Mouse (Mus musculus): ENCODE results near the gene Ldb2. TPM values are rescaled to one million over a fixed set of nuclear protein-coding genes. Genes with fewer than 3 reads are reported as not detected.

The Ldb2 gene
- polyA plus RNA-seq, 1 experiment from 2014 or later, result 45.4 TPM

- Histone ChIP-seq H3K27ac (no peak overlapping the region), H3K27me3 (no peaks in the 10 kb centered on the region), H3K4me2 (replicated peaks) (no peak overlapping the region), H3K4me1 (peaks cover 18% of the 10 kb centered on the region; the same call in 1 of the 2 replicates), H3K9ac (no peak overlapping the region), H3K9me3 (no peaks in the 10 kb centered on the region), H3K4me3 (no peak overlapping the region), H3K36me3 (no peaks in the 10 kb centered on the region)
- no peak for ATAC-seq (ENCODE audit: insufficient number of reproducible peaks, insufficient read depth, low FRiP score, low TSS enrichment)
- 60% methylated on average over 10 of the region's 10 CpGs for WGBS
Measured at GRCm38 (mm10) chr5:44579899-44580459, 219.5 kb downstream of the Ldb2 start.

DNA sequence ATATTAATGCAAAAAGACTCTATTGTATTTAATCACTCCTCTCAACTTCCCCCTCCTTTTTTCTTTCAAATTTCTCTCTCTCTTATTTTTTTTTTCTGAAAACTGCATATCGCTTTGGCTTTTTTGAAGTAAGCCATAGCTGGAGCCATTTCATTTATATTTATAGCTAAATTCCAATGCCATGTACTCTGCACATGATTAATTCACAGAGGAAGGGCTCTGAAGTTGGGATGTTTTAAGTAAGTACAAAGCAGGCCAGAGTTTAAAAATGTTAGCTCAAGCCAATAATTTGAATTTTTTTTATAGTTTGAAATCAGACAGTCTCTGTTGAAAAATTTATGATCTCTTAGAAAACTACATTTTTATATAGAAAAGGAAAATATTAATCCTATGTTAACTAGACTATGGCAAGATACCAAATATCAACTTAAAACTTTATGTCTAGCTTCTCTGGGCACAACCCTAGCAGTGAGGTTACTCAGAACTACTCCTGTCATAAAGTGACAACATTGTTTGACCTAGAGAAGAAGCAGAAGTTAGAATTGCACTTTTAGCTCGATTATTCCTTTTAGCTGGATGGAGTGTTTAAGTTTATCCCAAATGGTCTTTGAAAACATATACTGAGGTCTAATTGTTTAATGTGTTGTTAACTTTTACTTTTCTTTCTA is 222.7 kb downstream of the Ldb2 start:
- H3K9me3 ChIP-seq, result no peaks in the 10 kb centered on the region
- H3K27me3 ChIP-seq, result no peaks in the 10 kb centered on the region
- H3K4me2 ChIP-seq (replicated peaks), result no peak overlapping the region
- H3K4me1 ChIP-seq, result peaks cover 18% of the 10 kb centered on the region; the same call in 1 of the 2 replicates
- WGBS, result 57% methylated on average over 2 of the region's 2 CpGs
- H3K27ac ChIP-seq, result no peak overlapping the region
- no peak for ATAC-seq (ENCODE audit: insufficient number of reproducible peaks, insufficient read depth, low FRiP score, low TSS enrichment)
- H3K9ac ChIP-seq, result no peak overlapping the region
- no peak overlapping the region for H3K4me3 ChIP-seq
- no peaks in the 10 kb centered on the region for H3K36me3 ChIP-seq

- ATAC-seq (ENCODE audit: insufficient number of reproducible peaks, insufficient read depth, low FRiP score, low TSS enrichment), result no peak
- no peak overlapping the region for H3K4me3 ChIP-seq
- no peaks in the 10 kb centered on the region for H3K36me3 ChIP-seq
- H3K4me1 ChIP-seq, result peaks cover 9% of the 10 kb centered on the region; the same call in 1 of the 2 replicates
- H3K9me3 ChIP-seq, result no peaks in the 10 kb centered on the region
- no peaks in the 10 kb centered on the region for H3K27me3 ChIP-seq
- 87% methylated on average over 1 of the region's 1 CpGs for WGBS
- H3K4me2 ChIP-seq (replicated peaks), result no peak overlapping the region
- H3K27ac ChIP-seq, result no peak overlapping the region
- no peak overlapping the region for H3K9ac ChIP-seq
Measured at GRCm38 (mm10) chr5:44574681-44575080, 224.8 kb downstream of the Ldb2 start.

DNA sequence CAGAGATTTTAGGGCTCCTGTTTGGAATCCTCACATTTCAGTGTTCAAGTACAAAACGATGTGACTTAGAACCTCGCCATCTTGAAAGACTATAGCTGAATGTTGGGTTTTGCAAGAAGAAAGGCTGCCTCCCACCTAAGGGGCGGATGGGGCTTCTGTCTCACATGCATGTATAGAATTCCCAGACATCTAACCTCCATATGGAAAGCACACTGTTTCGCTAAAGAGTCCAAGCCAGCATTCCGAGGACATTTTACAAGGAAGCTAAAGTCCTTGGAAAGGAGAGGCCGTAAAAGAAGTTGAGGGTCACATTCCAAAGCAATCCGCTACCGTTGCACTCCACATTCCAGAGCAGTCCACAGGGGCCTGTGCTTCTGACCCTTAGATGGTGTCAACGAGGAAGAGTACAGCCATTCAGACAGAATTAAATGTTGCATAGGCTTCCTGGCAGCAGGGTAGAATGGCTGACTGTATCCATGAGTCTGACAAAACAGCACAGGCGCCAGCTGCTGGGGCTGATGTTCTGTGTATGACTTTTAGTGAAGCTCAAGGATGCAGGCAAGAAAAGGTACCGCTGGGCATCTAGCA is 245.6 kb downstream of the Ldb2 start:
- WGBS, result 59% methylated on average over 11 of the region's 11 CpGs
- no peak overlapping the region for H3K4me2 ChIP-seq (replicated peaks)
- H3K27ac ChIP-seq, result no peak overlapping the region
- H3K4me1 ChIP-seq, result no peaks in the 10 kb centered on the region
- no peak for ATAC-seq (ENCODE audit: insufficient number of reproducible peaks, insufficient read depth, low FRiP score, low TSS enrichment)
- no peak overlapping the region for H3K4me3 ChIP-seq
- H3K9ac ChIP-seq, result no peak overlapping the region
- no peaks in the 10 kb centered on the region for H3K27me3 ChIP-seq
- H3K9me3 ChIP-seq, result 0 out of 2 replicates have a peak, but pooled peaks cover 3% of the 10 kb centered on the region
- H3K36me3 ChIP-seq, result no peaks in the 10 kb centered on the region

DNA sequence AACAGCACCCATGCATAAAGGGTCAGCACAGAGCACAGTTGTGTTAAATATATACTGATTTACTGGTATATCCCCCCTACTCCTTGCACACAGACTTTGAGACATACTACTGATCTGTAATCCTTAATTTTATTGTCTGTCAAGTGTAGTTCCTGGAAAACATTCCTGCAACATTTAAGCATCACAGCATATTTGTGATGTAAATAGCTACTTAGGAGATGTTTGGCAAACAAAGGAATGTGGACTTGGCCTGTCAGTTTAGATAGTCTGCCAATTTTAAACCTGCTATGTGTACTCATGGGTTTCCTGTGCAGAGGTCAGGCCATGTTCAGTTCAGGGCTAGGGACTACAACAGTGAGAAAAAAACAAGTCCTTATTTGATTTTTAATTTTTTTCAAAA is 246.3 kb downstream of the Ldb2 start:
- Histone ChIP-seq H3K9ac (no peak overlapping the region), H3K4me1 (no peaks in the 10 kb centered on the region), H3K4me3 (no peak overlapping the region), H3K36me3 (no peaks in the 10 kb centered on the region), H3K27ac (no peak overlapping the region), H3K9me3 (0 out of 2 replicates have a peak, but pooled peaks cover 3% of the 10 kb centered on the region), H3K4me2 (replicated peaks) (no peak overlapping the region), H3K27me3 (no peaks in the 10 kb centered on the region)
- ATAC-seq (ENCODE audit: insufficient number of reproducible peaks, insufficient read depth, low FRiP score, low TSS enrichment), result no peak

- 78% methylated on average over 8 of the region's 8 CpGs for WGBS
- no peak for ATAC-seq (ENCODE audit: insufficient number of reproducible peaks, insufficient read depth, low FRiP score, low TSS enrichment)
- no peak overlapping the region for H3K27ac ChIP-seq
- H3K4me3 ChIP-seq, result no peak overlapping the region
- H3K27me3 ChIP-seq, result no peaks in the 10 kb centered on the region
- H3K9ac ChIP-seq, result no peak overlapping the region
- H3K4me1 ChIP-seq, result no peaks in the 10 kb centered on the region
- 0 out of 2 replicates have a peak, but pooled peaks cover 3% of the 10 kb centered on the region for H3K9me3 ChIP-seq
- no peak overlapping the region for H3K4me2 ChIP-seq (replicated peaks)
- H3K36me3 ChIP-seq, result no peaks in the 10 kb centered on the region
Measured at GRCm38 (mm10) chr5:44552121-44552520, 247.4 kb downstream of the Ldb2 start.

DNA sequence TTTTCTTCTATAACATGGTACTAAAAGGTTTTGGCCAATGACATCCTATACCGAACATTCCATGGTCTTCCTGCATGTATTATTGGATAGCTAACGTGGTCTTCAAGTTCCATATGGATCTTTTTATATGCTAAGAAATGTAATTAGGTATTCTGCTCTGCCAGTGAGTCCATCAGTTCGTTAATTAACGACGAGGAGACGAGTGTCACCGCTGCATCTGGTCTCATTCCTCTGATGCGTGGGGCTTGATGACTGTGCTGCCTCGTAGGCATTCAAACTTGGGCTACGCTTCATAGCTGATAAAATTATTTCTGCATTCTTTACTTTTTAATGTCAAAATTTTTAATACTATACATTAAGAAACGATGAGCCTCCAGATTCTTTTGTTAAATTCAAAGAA is 251.0 kb downstream of the Ldb2 start:
- 86% methylated on average over 11 of the region's 11 CpGs for WGBS
- H3K9me3 ChIP-seq, result 0 out of 2 replicates have a peak, but pooled peaks cover under 1% of the 10 kb centered on the region
- H3K4me2 ChIP-seq (replicated peaks), result no peak overlapping the region
- ATAC-seq (ENCODE audit: insufficient number of reproducible peaks, insufficient read depth, low FRiP score, low TSS enrichment), result no peak
- H3K9ac ChIP-seq, result no peak overlapping the region
- H3K4me3 ChIP-seq, result no peak overlapping the region
- no peak overlapping the region for H3K27ac ChIP-seq
- no peaks in the 10 kb centered on the region for H3K27me3 ChIP-seq
- no peaks in the 10 kb centered on the region for H3K36me3 ChIP-seq
- H3K4me1 ChIP-seq, result no peaks in the 10 kb centered on the region

DNA sequence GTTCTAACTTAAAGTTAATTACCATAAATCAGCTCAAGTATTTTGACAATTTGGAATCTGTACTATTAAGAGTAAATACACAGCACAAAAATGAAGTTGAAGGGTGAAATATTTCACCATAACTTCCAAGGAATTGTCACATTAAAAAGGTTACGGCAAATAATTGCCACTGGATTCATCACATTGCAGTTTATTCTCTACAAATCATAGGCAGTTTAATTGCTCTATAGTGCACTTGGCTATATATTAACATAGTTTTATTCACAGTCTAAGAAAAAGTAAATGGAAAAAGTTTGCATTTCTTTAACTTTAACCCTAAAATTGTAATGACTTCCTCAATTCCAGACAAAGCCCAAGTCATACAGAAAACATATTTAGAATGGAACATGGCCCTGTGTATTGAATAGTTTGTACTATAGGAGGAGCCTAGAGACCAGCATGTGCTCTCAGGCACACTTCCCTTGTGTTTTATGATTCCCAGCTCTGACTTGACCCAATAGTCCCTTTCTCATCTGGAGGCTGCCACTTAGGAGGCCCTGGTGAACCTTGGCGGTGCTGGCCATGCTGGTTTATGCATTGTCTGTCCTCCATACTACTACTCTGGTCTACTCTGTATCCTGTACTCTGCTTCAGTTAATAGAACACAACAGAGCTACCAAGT is 255.9 kb downstream of the Ldb2 start:
- Histone ChIP-seq H3K4me3 (no peak overlapping the region), H3K27ac (no peak overlapping the region), H3K4me1 (peaks cover 9% of the 10 kb centered on the region; the same call in 1 of the 2 replicates), H3K9ac (no peak overlapping the region), H3K27me3 (no peaks in the 10 kb centered on the region), H3K9me3 (no peaks in the 10 kb centered on the region), H3K36me3 (no peaks in the 10 kb centered on the region), H3K4me2 (replicated peaks) (no peak overlapping the region)
- WGBS, result 90% methylated on average over 2 of the region's 2 CpGs
- ATAC-seq (ENCODE audit: insufficient number of reproducible peaks, insufficient read depth, low FRiP score, low TSS enrichment), result no peak

- H3K9me3 ChIP-seq, result no peaks in the 10 kb centered on the region
- H3K4me2 ChIP-seq (replicated peaks), result no peak overlapping the region
- H3K4me1 ChIP-seq, result peaks cover 9% of the 10 kb centered on the region; the same call in 1 of the 2 replicates
- no peak for ATAC-seq (ENCODE audit: insufficient number of reproducible peaks, insufficient read depth, low FRiP score, low TSS enrichment)
- no peaks in the 10 kb centered on the region for H3K27me3 ChIP-seq
- no peak overlapping the region for H3K27ac ChIP-seq
- WGBS, result 91% methylated on average over 9 of the region's 9 CpGs
- H3K9ac ChIP-seq, result no peak overlapping the region
- no peak overlapping the region for H3K4me3 ChIP-seq
- H3K36me3 ChIP-seq, result no peaks in the 10 kb centered on the region
Measured at GRCm38 (mm10) chr5:44541748-44542147, 257.7 kb downstream of the Ldb2 start.

DNA sequence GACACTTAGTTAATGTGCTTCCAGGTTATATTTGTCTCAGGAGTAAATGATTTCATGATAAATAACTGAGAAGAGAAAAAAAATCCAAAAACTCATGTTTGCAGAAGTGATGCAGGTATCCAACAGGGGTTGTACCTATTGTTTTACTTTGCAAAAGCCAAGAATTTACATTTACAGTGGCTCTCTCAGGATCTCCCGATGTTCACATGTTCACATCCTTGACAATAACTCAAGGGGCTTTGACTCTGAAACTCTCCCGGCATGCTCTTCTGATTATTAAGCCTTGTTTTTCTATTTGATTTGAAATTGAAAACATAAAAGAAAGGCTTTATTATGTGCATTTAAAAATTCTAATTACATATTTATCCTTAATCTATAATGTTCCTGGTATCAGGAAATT is 260.8 kb downstream of the Ldb2 start:
- H3K9me3 ChIP-seq, result no peaks in the 10 kb centered on the region
- no peak for ATAC-seq (ENCODE audit: insufficient number of reproducible peaks, insufficient read depth, low FRiP score, low TSS enrichment)

DNA sequence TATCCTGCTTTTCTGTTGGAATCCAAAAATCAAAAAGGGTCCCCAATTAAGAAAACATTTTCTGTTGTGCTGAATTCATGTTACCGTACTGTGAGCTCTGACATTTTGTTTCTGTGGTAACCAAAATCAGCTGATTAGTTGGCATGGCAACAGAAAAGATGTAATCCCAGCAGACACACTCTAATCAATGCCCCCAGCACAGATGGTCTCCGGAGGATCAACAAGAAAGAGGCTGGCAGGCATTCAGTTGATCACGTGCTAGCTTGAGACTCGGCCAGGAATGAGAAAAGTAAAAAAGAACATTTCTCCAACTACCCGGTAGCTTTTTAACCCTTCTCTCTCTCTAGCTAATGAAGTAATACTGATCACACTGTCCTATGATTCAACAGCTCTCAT is 261.5 kb downstream of the Ldb2 start:
- Histone ChIP-seq H3K36me3 (no peaks in the 10 kb centered on the region), H3K4me2 (replicated peaks) (no peak overlapping the region), H3K9ac (no peak overlapping the region), H3K4me3 (no peak overlapping the region), H3K27ac (no peak overlapping the region), H3K4me1 (peaks cover 8% of the 10 kb centered on the region; the same call in 1 of the 2 replicates), H3K27me3 (no peaks in the 10 kb centered on the region), H3K9me3 (no peaks in the 10 kb centered on the region)
- WGBS, result 7% methylated on average over 5 of the region's 5 CpGs
- peak; percentile 82; the same call in 1 of the 2 replicates for ATAC-seq (ENCODE audit: insufficient number of reproducible peaks, insufficient read depth, low FRiP score, low TSS enrichment)

More for the DNA sequence above, 260.8 kb downstream of the Ldb2 start:
- Histone ChIP-seq H3K27me3 (no peaks in the 10 kb centered on the region), H3K27ac (no peak overlapping the region), H3K4me2 (replicated peaks) (no peak overlapping the region), H3K4me3 (no peak overlapping the region), H3K4me1 (peaks cover 9% of the 10 kb centered on the region; the same call in 1 of the 2 replicates), H3K36me3 (no peaks in the 10 kb centered on the region), H3K9ac (no peak overlapping the region)
- 52% methylated on average over 2 of the region's 2 CpGs for WGBS
